Mouse (Mus musculus): ENCODE data around the gene 4930469K13Rik. TPM values are rescaled to one million over a fixed set of nuclear protein-coding genes. Genes with fewer than 3 reads are reported as not detected.

The 4930469K13Rik gene
- total and polyA plus RNA-seq, 2 experiments from 2014 or later: 0.78 to 3.6 TPM

DNA sequence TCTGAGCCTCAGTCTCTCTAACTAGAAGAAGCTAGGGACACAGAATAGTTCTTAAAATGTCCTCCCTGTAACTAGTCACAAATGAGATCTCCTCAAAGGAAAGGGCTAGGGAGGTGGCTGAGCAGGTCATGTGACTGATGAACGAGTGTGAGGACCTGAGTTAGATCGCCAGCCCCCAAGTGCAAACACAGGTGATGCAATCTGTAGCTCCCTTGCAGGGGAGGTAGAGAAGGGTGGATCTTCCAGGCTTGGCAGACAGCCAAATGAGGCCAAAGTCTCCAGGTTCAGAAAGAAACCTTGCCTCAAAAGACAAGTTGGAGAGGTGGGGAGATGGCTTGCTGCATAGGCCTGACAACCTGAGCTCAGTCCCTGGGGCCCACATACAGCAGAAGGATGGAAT lies 171.8 kb downstream of the 4930469K13Rik start:
- H3K36me3 ChIP-seq (ENCODE audit: insufficient read depth, low read length): no peaks in the 10 kb centered on the region
- 57% methylated on average over 2 of the region's 2 CpGs for WGBS
- peaks cover 4% of the 10 kb centered on the region; the same call in 1 of the 2 replicates for H3K4me1 ChIP-seq (ENCODE audit: insufficient read depth, low read length)
- no peak overlapping the region for H3K9ac ChIP-seq (replicated peaks; ENCODE audit: low read length)
- no peaks in the 10 kb centered on the region for H3K27me3 ChIP-seq (ENCODE audit: insufficient read depth, low read length)
- no peak overlapping the region for H3K4me2 ChIP-seq (ENCODE audit: low read depth, low read length)
- no peaks in the 10 kb centered on the region for H3K9me3 ChIP-seq (ENCODE audit: low read length)
- H3K27ac ChIP-seq: no peak overlapping the region
- no peak overlapping the region for H3K4me3 ChIP-seq (ENCODE audit: low read length)
- TF ChIP-seq CTCF (IDR thresholded peaks at IDR 0.05; ENCODE audit: low read depth): no peak
- no peak for ATAC-seq
- DNase-seq (ENCODE audit: low spot score): no peak

- Histone ChIP-seq H3K4me1 (ENCODE audit: insufficient read depth, low read length) (peaks cover 4% of the 10 kb centered on the region; the same call in 1 of the 2 replicates), H3K36me3 (ENCODE audit: insufficient read depth, low read length) (no peaks in the 10 kb centered on the region), H3K9ac (replicated peaks; ENCODE audit: low read length) (0 out of 2 replicates have a peak overlapping the region, but pooled peaks have one; percentile 17), H3K4me2 (ENCODE audit: low read depth, low read length) (no peak overlapping the region), H3K4me3 (ENCODE audit: low read length) (no peak overlapping the region), H3K27ac (no peak overlapping the region), H3K9me3 (ENCODE audit: low read length) (no peaks in the 10 kb centered on the region), H3K27me3 (ENCODE audit: insufficient read depth, low read length) (no peaks in the 10 kb centered on the region)
- 53% methylated on average over 8 of the region's 8 CpGs for WGBS
- peak; percentile 37 for DNase-seq (ENCODE audit: low spot score)
- no peak for TF ChIP-seq CTCF (IDR thresholded peaks at IDR 0.05; ENCODE audit: low read depth)
- no peak for ATAC-seq
Observed at GRCm38 (mm10) chr11:33925778-33926177, 172.6 kb downstream of the 4930469K13Rik start.

Other genes with a start within 250 kb of the 4930469K13Rik start
- 0.11 and 0.26 TPM in 2 replicates for gene Kcnmb1, start 135.5 kb downstream of the 4930469K13Rik start, total RNA-seq (2014; rRNA removed)
- 0.08 and 0.20 TPM in 2 replicates for gene Kcnmb1, start 135.5 kb downstream of the 4930469K13Rik start, polyA plus RNA-seq (2015; fragmentation: Nextera tagmentation; extraction: Ambion mirVana)
- gene Kcnip1, start 105.4 kb downstream of the 4930469K13Rik start, total RNA-seq (2014; rRNA removed): 66.8 and 90.2 TPM in 2 replicates
- gene Kcnip1, start 105.4 kb downstream of the 4930469K13Rik start, polyA plus RNA-seq (2015; fragmentation: Nextera tagmentation; extraction: Ambion mirVana): 132 and 135 TPM in 2 replicates
- gene Lcp2, start 51.6 kb downstream of the 4930469K13Rik start, total RNA-seq (2014; rRNA removed): 0.52 and 2.7 TPM in 2 replicates
- 1.9 and 2.6 TPM in 2 replicates for gene Lcp2, start 51.6 kb downstream of the 4930469K13Rik start, polyA plus RNA-seq (2015; fragmentation: Nextera tagmentation; extraction: Ambion mirVana)
- not detected in 2 replicates for gene Foxi1, start 109.5 kb upstream of the 4930469K13Rik start, total RNA-seq (2014; rRNA removed)
- not detected in 2 replicates for gene Foxi1, start 109.5 kb upstream of the 4930469K13Rik start, polyA plus RNA-seq (2015; fragmentation: Nextera tagmentation; extraction: Ambion mirVana)
- 6.3 and 6.8 TPM in 2 replicates for gene Fam196b, start 216.3 kb upstream of the 4930469K13Rik start, total RNA-seq (2014; rRNA removed)
- gene Fam196b, start 216.3 kb upstream of the 4930469K13Rik start, polyA plus RNA-seq (2015; fragmentation: Nextera tagmentation; extraction: Ambion mirVana): 1.9 and 2.1 TPM in 2 replicates